Mouse (Mus musculus): ENCODE measurements around the gene Carf.

- TF ChIP-seq POLR2A (IDR thresholded peaks at IDR 0.05; ENCODE audit: control insufficient read depth, low read depth, low read length), result no peak
- no peak for TF ChIP-seq CTCF (IDR thresholded peaks at IDR 0.05; ENCODE audit: control insufficient read depth, insufficient read depth, insufficient replicate concordance, low read depth, low read length)
Measured at GRCm38 (mm10) chr1:60117721-60118455, 19.8 kb downstream of the Carf start.
